Mouse (Mus musculus) midbrain, embryonic 16.5 days (tissue): ENCODE measurements around the gene Gm47996. TPM values are rescaled to one million over a fixed set of nuclear protein-coding genes. Genes with fewer than 3 reads are reported as not detected.

Experiments used
- ATAC-seq: fragments of 200-750 bp; cut with Nextera tagmentation; 2 replicates; pipeline ENCODE4 v1.8.0; 2017; ENCODE audit warnings: moderate TSS enrichment
- H3K27ac ChIP-seq: fragments of 300-500 bp; sonication (generic); 2 replicates; pipeline ENCODE4 v1.5.1; 2014; ENCODE audit warnings: mild to moderate bottlenecking, low read length, mixed read lengths
- H3K27me3 ChIP-seq: fragments of 300-500 bp; sonication (generic); 2 replicates; pipeline ENCODE4 v1.6.1; 2014; ENCODE audit warnings: low read depth, low read length, mixed read lengths; ENCODE audit not compliant: control insufficient read depth, insufficient read depth
- H3K36me3 ChIP-seq: fragments of 300-500 bp; sonication (generic); 2 replicates; pipeline ENCODE4 v1.6.1; 2014; ENCODE audit warnings: mild to moderate bottlenecking, low read length, moderate library complexity, mixed read lengths; ENCODE audit not compliant: control insufficient read depth, insufficient read depth
- H3K4me1 ChIP-seq: fragments of 300-500 bp; sonication (generic); 2 replicates; pipeline ENCODE4 v1.6.1; 2014; ENCODE audit warnings: mild to moderate bottlenecking, low read length, mixed read lengths; ENCODE audit not compliant: control insufficient read depth, insufficient read depth
- H3K4me2 ChIP-seq: fragments of 300-500 bp; sonication (generic); 2 replicates; pipeline ENCODE4 v1.6.1; 2014; ENCODE audit warnings: mild to moderate bottlenecking, low read length, mixed read lengths
- H3K4me3 ChIP-seq: fragments of 300-500 bp; sonication (generic); 2 replicates; pipeline ENCODE4 v1.5.1; 2014; ENCODE audit warnings: low read depth, mild to moderate bottlenecking, low read length, moderate library complexity, mixed read lengths
- H3K9ac ChIP-seq: fragments of 300-500 bp; sonication (generic); 2 replicates; pipeline ENCODE4 v1.6.1; 2014; ENCODE audit warnings: low read depth, low read length, mixed read lengths
- H3K9me3 ChIP-seq: fragments of 300-500 bp; sonication (generic); replicated peaks from 2 replicates; pipeline ENCODE4 v1.6.1; 2014; ENCODE audit warnings: mild to moderate bottlenecking, low read length, mixed read lengths; ENCODE audit not compliant: control insufficient read depth, poor library complexity, severe bottlenecking
- WGBS: fragments of 180-500 bp; shearing (Covaris S2); extraction: QIAGEN DNeasy Blood & Tissue Kit; methylation state at CpG from one replicate; pipeline ENCODE4 v1.1.7; 2014; 5-methylcytosine and 5-hydroxymethylcytosine counted together
- polyA plus RNA-seq: library from polyadenylated mRNA; unstranded; fragments of >200 nt; fragmentation: Nextera tagmentation; extraction: Ambion mirVana; gene quantifications from 2 replicates; pipeline ENCODE4 v1.2.1, GENCODE M21; 2015

Gene Gm47996
- polyA plus RNA-seq, 1 experiment from 2014 or later: not detected

GRCm38 (mm10) chr1:151250529-151251193 is 40.7 kb downstream of the Gm47996 start:
- H3K4me1 ChIP-seq: no peaks in the 10 kb centered on the region
- H3K27me3 ChIP-seq: no peaks in the 10 kb centered on the region
- 0 out of 2 replicates have a peak, but pooled peaks have one; percentile 21 for ATAC-seq
- H3K4me3 ChIP-seq: no peak overlapping the region
- H3K9me3 ChIP-seq: no peaks in the 10 kb centered on the region
- H3K36me3 ChIP-seq: no peaks in the 10 kb centered on the region
- no peak overlapping the region for H3K9ac ChIP-seq
- H3K4me2 ChIP-seq: no peak overlapping the region; the same call in 1 of the 2 replicates
- H3K27ac ChIP-seq: no peak overlapping the region
- 57% methylated on average over 18 of the region's 18 CpGs for WGBS

GRCm38 (mm10) chr1:151251194-151252010 is 41.5 kb downstream of the Gm47996 start:
- no peaks in the 10 kb centered on the region for H3K9me3 ChIP-seq
- no peak overlapping the region for H3K27ac ChIP-seq
- H3K36me3 ChIP-seq: no peaks in the 10 kb centered on the region
- H3K4me3 ChIP-seq: no peak overlapping the region
- 72% methylated on average over 14 of the region's 14 CpGs for WGBS
- no peaks in the 10 kb centered on the region for H3K4me1 ChIP-seq
- H3K4me2 ChIP-seq: no peak overlapping the region; the same call in 1 of the 2 replicates
- H3K27me3 ChIP-seq: no peaks in the 10 kb centered on the region
- no peak overlapping the region for H3K9ac ChIP-seq
- ATAC-seq: 0 out of 2 replicates have a peak, but pooled peaks have one; percentile 11

- ATAC-seq: no peak
- WGBS: 76% methylated on average over 5 of the region's 5 CpGs
- no peaks in the 10 kb centered on the region for H3K36me3 ChIP-seq
- H3K4me1 ChIP-seq: 0 out of 2 replicates have a peak, but pooled peaks cover 2% of the 10 kb centered on the region
- H3K4me2 ChIP-seq: no peak overlapping the region
- no peaks in the 10 kb centered on the region for H3K27me3 ChIP-seq
- H3K9ac ChIP-seq: no peak overlapping the region
- H3K4me3 ChIP-seq: no peak overlapping the region
- no peaks in the 10 kb centered on the region for H3K9me3 ChIP-seq
- no peak overlapping the region for H3K27ac ChIP-seq
Measured at GRCm38 (mm10) chr1:151255422-151255821, 45.5 kb downstream of the Gm47996 start.

GRCm38 (mm10) chr1:151258090-151258954 is 48.4 kb downstream of the Gm47996 start:
- H3K36me3 ChIP-seq: no peaks in the 10 kb centered on the region
- H3K4me1 ChIP-seq: 0 out of 2 replicates have a peak, but pooled peaks cover 2% of the 10 kb centered on the region
- no peaks in the 10 kb centered on the region for H3K9me3 ChIP-seq
- no peak overlapping the region for H3K9ac ChIP-seq
- no peak for ATAC-seq
- 67% methylated on average over 14 of the region's 14 CpGs for WGBS
- H3K27me3 ChIP-seq: no peaks in the 10 kb centered on the region
- H3K4me3 ChIP-seq: no peak overlapping the region
- H3K27ac ChIP-seq: no peak overlapping the region
- H3K4me2 ChIP-seq: no peak overlapping the region

GRCm38 (mm10) chr1:151259061-151259460 is 49.1 kb downstream of the Gm47996 start:
- H3K27me3 ChIP-seq: no peaks in the 10 kb centered on the region
- no peak overlapping the region for H3K27ac ChIP-seq
- ATAC-seq: no peak
- 0 out of 2 replicates have a peak, but pooled peaks cover 2% of the 10 kb centered on the region for H3K4me1 ChIP-seq
- no peak overlapping the region for H3K9ac ChIP-seq
- whole genome bisulfite sequencing: 27% methylated on average over 8 of the region's 8 CpGs
- no peak overlapping the region for H3K4me3 ChIP-seq
- H3K36me3 ChIP-seq: no peaks in the 10 kb centered on the region
- H3K9me3 ChIP-seq: no peaks in the 10 kb centered on the region
- no peak overlapping the region for H3K4me2 ChIP-seq

Other genes starting within 250 kb of the Gm47996 start
- gene Hmcn1, start 216.7 kb upstream of the Gm47996 start, polyA plus RNA-seq: 1.2 and 2.0 TPM in 2 replicates
- gene Gm47985, start 27.6 kb upstream of the Gm47996 start, polyA plus RNA-seq: not detected in 2 replicates
- gene Gm8947, start 17.8 kb upstream of the Gm47996 start, polyA plus RNA-seq: not detected in 2 replicates
- gene Gm47995, start 11.7 kb upstream of the Gm47996 start, polyA plus RNA-seq: not detected in 2 replicates
- gene 3110040M04Rik, start 6.0 kb upstream of the Gm47996 start, polyA plus RNA-seq: not detected in 2 replicates
- gene Ivns1abp, start 134.3 kb downstream of the Gm47996 start, polyA plus RNA-seq: 260 and 271 TPM in 2 replicates
- gene Swt1, start 218.3 kb downstream of the Gm47996 start, polyA plus RNA-seq: 12.9 and 14.3 TPM in 2 replicates
- gene Trmt1l, start 218.4 kb downstream of the Gm47996 start, polyA plus RNA-seq: 43.8 and 45.7 TPM in 2 replicates